Mouse (Mus musculus) heart, postnatal 0 days (tissue): ENCODE measurements around the gene Mrps26.

ENCODE experiments used
- CTCF ChIP-seq: IDR thresholded peaks from 2 replicates; pipeline ENCODE4 v1.5.1; 2016; ENCODE audit warnings: antibody characterized with exemption, control low read depth, low read depth
- EP300 ChIP-seq: IDR thresholded peaks from 2 replicates; pipeline ENCODE4 v1.6.1; 2016; ENCODE audit warnings: antibody characterized with exemption, low read depth

DNA sequence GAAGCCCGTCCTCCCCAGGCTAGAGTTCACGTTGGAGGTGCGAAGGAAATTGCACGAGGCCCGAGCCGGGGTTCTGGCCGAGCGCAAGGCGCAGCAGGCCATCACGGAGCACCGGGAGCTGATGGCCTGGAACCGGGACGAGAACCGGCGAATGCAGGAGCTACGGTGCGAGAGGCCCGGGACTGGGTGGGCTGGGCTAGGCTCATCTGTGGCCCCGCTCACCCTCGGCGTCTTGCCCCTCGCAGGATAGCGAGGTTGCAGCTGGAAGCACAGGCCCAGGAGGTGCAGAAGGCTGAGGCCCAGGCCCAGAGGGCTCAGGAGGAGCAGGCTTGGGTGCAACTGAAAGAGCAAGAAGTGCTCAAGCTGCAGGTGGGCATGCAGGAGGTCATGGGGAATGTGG is 521 bp downstream of the Mrps26 start:
- TF ChIP-seq CTCF = no peak
- TF ChIP-seq EP300 = no peak
